Mouse (Mus musculus): Measurements from ENCODE around the gene 1700129C05Rik. TPM values are rescaled to one million over a fixed set of nuclear protein-coding genes. Genes with fewer than 3 reads are reported as not detected.

Gene 1700129C05Rik
- polyA plus RNA-seq, 1 experiment from 2014 or later, result not detected

GRCm38 (mm10) chr14:59093601-59094000 is 49.1 kb downstream of the 1700129C05Rik start:
- Histone ChIP-seq H3K27me3 (replicated peaks; ENCODE audit: control insufficient read depth, insufficient read depth, low read length) (no peaks in the 10 kb centered on the region), H3K9me3 (ENCODE audit: control insufficient read depth, low read length) (no peaks in the 10 kb centered on the region), H3K4me3 (replicated peaks; ENCODE audit: low read length) (no peak overlapping the region), H3K4me1 (replicated peaks; ENCODE audit: control insufficient read depth, insufficient read depth, low read length) (no peaks in the 10 kb centered on the region), H3K9ac (replicated peaks; ENCODE audit: low read depth, low read length) (no peak overlapping the region), H3K27ac (ENCODE audit: low read length) (no peak overlapping the region), H3K36me3 (ENCODE audit: control insufficient read depth, insufficient read depth) (no peaks in the 10 kb centered on the region), H3K4me2 (ENCODE audit: low read length) (no peak overlapping the region)
- no peak for ATAC-seq

GRCm38 (mm10) chr14:59084396-59084795 is 58.3 kb downstream of the 1700129C05Rik start:
- Histone ChIP-seq H3K36me3 (ENCODE audit: control insufficient read depth, insufficient read depth) (no peaks in the 10 kb centered on the region), H3K27me3 (replicated peaks; ENCODE audit: control insufficient read depth, insufficient read depth, low read length) (no peaks in the 10 kb centered on the region), H3K9me3 (ENCODE audit: control insufficient read depth, low read length) (no peaks in the 10 kb centered on the region), H3K4me3 (replicated peaks; ENCODE audit: low read length) (no peak overlapping the region), H3K27ac (ENCODE audit: low read length) (no peak overlapping the region), H3K4me1 (replicated peaks; ENCODE audit: control insufficient read depth, insufficient read depth, low read length) (no peaks in the 10 kb centered on the region), H3K4me2 (ENCODE audit: low read length) (no peak overlapping the region), H3K9ac (replicated peaks; ENCODE audit: low read depth, low read length) (no peak overlapping the region)
- WGBS, result 31% methylated on average over 6 of the region's 6 CpGs
- ATAC-seq, result no peak

Other genes with a start within 250 kb of the 1700129C05Rik start
- not detected in 2 replicates for gene Gm5142, start 35.9 kb upstream of the 1700129C05Rik start, polyA plus RNA-seq (2015; fragmentation: Nextera tagmentation; extraction: Ambion mirVana)
- 79.1 and 83.6 TPM in 2 replicates for gene Rcbtb1, start 58.3 kb upstream of the 1700129C05Rik start, polyA plus RNA-seq (2015; fragmentation: Nextera tagmentation; extraction: Ambion mirVana)
- gene Gm6904, start 117.3 kb upstream of the 1700129C05Rik start, polyA plus RNA-seq (2015; fragmentation: Nextera tagmentation; extraction: Ambion mirVana), result not detected in 2 replicates
- gene Phf11a, start 154.6 kb upstream of the 1700129C05Rik start, polyA plus RNA-seq (2015; fragmentation: Nextera tagmentation; extraction: Ambion mirVana), result not detected in 2 replicates
- not detected in 2 replicates for gene Phf11b, start 198.5 kb upstream of the 1700129C05Rik start, polyA plus RNA-seq (2015; fragmentation: Nextera tagmentation; extraction: Ambion mirVana)
- 0.16 and 0.19 TPM in 2 replicates for gene Phf11d, start 222.6 kb upstream of the 1700129C05Rik start, polyA plus RNA-seq (2015; fragmentation: Nextera tagmentation; extraction: Ambion mirVana)